In the genomic region with DNA sequence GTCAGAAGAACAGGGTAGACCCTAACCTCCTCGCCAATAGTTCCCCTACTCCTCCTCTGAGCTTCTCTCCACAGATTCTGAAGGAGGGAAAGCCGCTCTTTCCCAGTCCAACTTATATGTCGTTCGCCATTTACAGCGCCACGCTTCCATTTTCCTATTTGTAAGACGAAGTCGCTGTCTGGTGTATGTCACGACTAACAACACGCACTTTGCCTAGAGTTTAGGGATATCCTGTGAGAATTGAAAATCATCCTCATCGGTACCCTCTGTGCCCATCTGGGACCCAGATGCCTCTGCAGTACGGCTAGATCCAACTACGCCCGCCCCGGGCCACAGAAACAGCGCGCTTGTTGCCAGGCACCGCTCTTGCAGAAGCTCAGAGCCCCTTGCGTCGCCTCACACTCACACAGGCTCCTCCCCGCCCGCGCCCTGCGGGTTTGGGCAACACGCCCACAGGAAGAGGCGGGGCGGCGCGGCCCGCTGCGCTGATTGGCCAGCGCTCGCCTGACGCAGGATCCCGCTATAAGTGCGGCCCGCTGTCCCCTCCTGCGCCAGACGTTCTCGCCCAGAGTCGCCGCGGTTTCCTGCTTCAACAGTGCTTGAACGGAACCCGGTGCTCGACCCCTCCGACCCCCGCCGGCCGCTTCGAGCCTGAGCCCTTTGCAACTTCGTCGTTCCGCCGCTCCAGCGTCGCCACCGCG, we compare ENCODE assay signal across 8 mouse cellular contexts. TPM values are rescaled to one million over a fixed set of nuclear protein-coding genes. Genes with fewer than 3 reads are reported as not detected.
DNase-seq lines count a peak whose midpoint lies in the region; ATAC-seq and TF ChIP-seq lines count a peak whose summit lies in the region.

No protein-coding gene starts in this region.

- peak; percentile 98 for TF ChIP-seq POLR2A in heart, adult 2 months (IDR thresholded peaks at IDR 0.05; ENCODE audit: insufficient read depth, low read depth, low read length)

- peaks cover 39% of the 10 kb centered on the region for H3K4me1 ChIP-seq in embryonic facial prominence, embryonic 13.5 days
- H3K4me1 ChIP-seq in heart, adult 2 months (ENCODE audit: control insufficient read depth, insufficient read depth, low read length): peaks cover 20% of the 10 kb centered on the region
- H3K4me1 ChIP-seq in limb, embryonic 13.5 days: peaks cover 32% of the 10 kb centered on the region
- H3K4me1 ChIP-seq in midbrain, embryonic 16.5 days (ENCODE audit: control insufficient read depth, insufficient read depth, low read length): peaks cover 19% of the 10 kb centered on the region

- H3K27ac ChIP-seq in embryonic facial prominence, embryonic 13.5 days: peak overlapping the region; percentile 98
- H3K27ac ChIP-seq in heart, adult 2 months: peak overlapping the region; percentile 97
- peak overlapping the region; percentile 97 for H3K27ac ChIP-seq in limb, embryonic 13.5 days
- H3K27ac ChIP-seq in midbrain, embryonic 16.5 days (ENCODE audit: low read length): peak overlapping the region; percentile 91

- under 1% methylated on average over 59 of the region's 59 CpGs for WGBS in embryonic facial prominence, embryonic 13.5 days
- whole genome bisulfite sequencing in heart, adult 2 months: under 1% methylated on average over 59 of the region's 59 CpGs
- under 1% methylated on average over 57 of the region's 59 CpGs for WGBS in limb, embryonic 13.5 days
- WGBS in midbrain, embryonic 16.5 days: under 1% methylated on average over 47 of the region's 59 CpGs

- H3K4me2 ChIP-seq in embryonic facial prominence, embryonic 13.5 days: peak overlapping the region; percentile 93
- peak overlapping the region; percentile 96 for H3K4me2 ChIP-seq in limb, embryonic 13.5 days (replicated peaks)
- peak overlapping the region; percentile 92 for H3K4me2 ChIP-seq in midbrain, embryonic 16.5 days (ENCODE audit: low read length)

- DNase-seq in 3134 (ENCODE audit: extremely low read depth, insufficient read length, low spot score): peak; percentile 100
- DNase-seq in adrenal gland, postnatal 36 days: peak; percentile 97
- DNase-seq in heart, adult 2 months: peak; percentile 98
- peak; percentile 96 for DNase-seq in kidney, adult 8-10 months
- peak; percentile 94 to 98 for DNase-seq in spleen, postnatal 10 days (ENCODE audit: low spot score in 2 of 2)

- H3K27me3 ChIP-seq in embryonic facial prominence, embryonic 13.5 days: no peaks in the 10 kb centered on the region
- no peaks in the 10 kb centered on the region for H3K27me3 ChIP-seq in heart, adult 2 months (ENCODE audit: control insufficient read depth, insufficient read depth, low read length)
- H3K27me3 ChIP-seq in limb, embryonic 13.5 days: no peaks in the 10 kb centered on the region
- no peaks in the 10 kb centered on the region for H3K27me3 ChIP-seq in midbrain, embryonic 16.5 days (ENCODE audit: control insufficient read depth, insufficient read depth, low read depth, low read length)

- no peaks in the 10 kb centered on the region for H3K9me3 ChIP-seq in embryonic facial prominence, embryonic 13.5 days
- H3K9me3 ChIP-seq in limb, embryonic 13.5 days: no peaks in the 10 kb centered on the region
- H3K9me3 ChIP-seq in midbrain, embryonic 16.5 days (replicated peaks; ENCODE audit: control insufficient read depth, low read length, poor library complexity, severe bottlenecking): no peaks in the 10 kb centered on the region

- peaks cover 30% of the 10 kb centered on the region for H3K36me3 ChIP-seq in embryonic facial prominence, embryonic 13.5 days
- peaks cover 10% of the 10 kb centered on the region for H3K36me3 ChIP-seq in heart, adult 2 months (ENCODE audit: control insufficient read depth, insufficient read depth, low read length)
- H3K36me3 ChIP-seq in limb, embryonic 13.5 days: peaks cover 22% of the 10 kb centered on the region
- H3K36me3 ChIP-seq in midbrain, embryonic 16.5 days (ENCODE audit: control insufficient read depth, insufficient read depth, low read length): peaks cover 11% of the 10 kb centered on the region

- TF ChIP-seq EP300 in heart, adult 2 months (IDR thresholded peaks at IDR 0.05; ENCODE audit: insufficient read depth, low read depth, low read length): 0 out of 2 replicates have a peak, but pooled peaks have one; percentile 56

- 0 out of 2 replicates have a peak, but pooled peaks cover 1% of the 10 kb centered on the region for H3K79me2 ChIP-seq in heart, adult 2 months (replicated peaks; ENCODE audit: control insufficient read depth, insufficient read depth, low read length)

- peak overlapping the region; percentile 94 for H3K9ac ChIP-seq in embryonic facial prominence, embryonic 13.5 days
- H3K9ac ChIP-seq in heart, adult 2 months (ENCODE audit: low read depth, low read length): peak overlapping the region; percentile 99
- peak overlapping the region; percentile 91 for H3K9ac ChIP-seq in limb, embryonic 13.5 days
- H3K9ac ChIP-seq in midbrain, embryonic 16.5 days (ENCODE audit: low read depth, low read length): peak overlapping the region; percentile 88

- intact Hi-C loops in heart, adult 2 months (cut with DNase I): no loop called here

- peak overlapping the region; percentile 93 for H3K4me3 ChIP-seq in embryonic facial prominence, embryonic 13.5 days
- peak overlapping the region; percentile 98 for H3K4me3 ChIP-seq in heart, adult 2 months
- peak overlapping the region; percentile 90 for H3K4me3 ChIP-seq in limb, embryonic 13.5 days
- H3K4me3 ChIP-seq in midbrain, embryonic 16.5 days (ENCODE audit: low read depth, low read length): peak overlapping the region; percentile 96

- no peak; the same call in 1 of the 2 replicates for TF ChIP-seq CTCF in heart, adult 2 months (IDR thresholded peaks at IDR 0.05)

- peak; percentile 99 for ATAC-seq in embryonic facial prominence, embryonic 13.5 days (ENCODE audit: insufficient number of reproducible peaks, insufficient read depth, low FRiP score, low TSS enrichment, low read depth)
- peak; percentile 97 for ATAC-seq in limb, embryonic 13.5 days (ENCODE audit: low FRiP score, low read depth)
- ATAC-seq in midbrain, embryonic 16.5 days: peak; percentile 98

RNA-seq across cellular contexts. Expression of a gene that starts 1.9 kb away (rescaled TPM):
- 1,000 to 10,000 TPM; 2,852 to 3,273 TPM for total RNA-seq in adrenal gland, postnatal 36 days (2021)
- 1,553 and 1,793 TPM in 2 replicates for polyA plus RNA-seq in embryonic facial prominence, embryonic 13.5 days (2015; fragmentation: Nextera tagmentation; extraction: Ambion mirVana)
- 1,000 to 10,000 TPM; 2,956 to 3,430 TPM for total RNA-seq in heart, adult 2 months (2021)
- 2,611 and 2,797 TPM in 2 replicates for polyA plus RNA-seq in heart, adult 2 months (2012; rRNA removed)
- polyA plus RNA-seq in limb, embryonic 13.5 days (2015; fragmentation: Nextera tagmentation; extraction: Ambion mirVana): 1,470 and 1,484 TPM in 2 replicates
- polyA plus RNA-seq in midbrain, embryonic 16.5 days (2015; fragmentation: Nextera tagmentation; extraction: Ambion mirVana): 1,587 and 1,694 TPM in 2 replicates

RNA-seq across cellular contexts. Expression of a gene that starts 19.1 kb away (rescaled TPM):
- total RNA-seq in adrenal gland, postnatal 36 days (2021): under 1 TPM; 0.16 to 0.36 TPM
- polyA plus RNA-seq in embryonic facial prominence, embryonic 13.5 days (2015; fragmentation: Nextera tagmentation; extraction: Ambion mirVana): 0.73 and 0.98 TPM in 2 replicates
- under 1 TPM; 0.10 to 0.11 TPM for total RNA-seq in heart, adult 2 months (2021)
- polyA plus RNA-seq in heart, adult 2 months (2012; rRNA removed): 0.45 and 0.47 TPM in 2 replicates
- polyA plus RNA-seq in limb, embryonic 13.5 days (2015; fragmentation: Nextera tagmentation; extraction: Ambion mirVana): 2.0 and 2.1 TPM in 2 replicates
- 2.9 TPM in 2 replicates for polyA plus RNA-seq in midbrain, embryonic 16.5 days (2015; fragmentation: Nextera tagmentation; extraction: Ambion mirVana)

RNA-seq across cellular contexts. Expression of a gene that starts 19.2 kb away (rescaled TPM):
- 1 to 10 TPM; 5.6 to 6.6 TPM for total RNA-seq in adrenal gland, postnatal 36 days (2021)
- 42.0 and 43.3 TPM in 2 replicates for polyA plus RNA-seq in embryonic facial prominence, embryonic 13.5 days (2015; fragmentation: Nextera tagmentation; extraction: Ambion mirVana)
- 1 to 10 TPM; 5.9 to 6.5 TPM for total RNA-seq in heart, adult 2 months (2021)
- polyA plus RNA-seq in heart, adult 2 months (2012; rRNA removed): 11.1 and 14.2 TPM in 2 replicates
- 40.6 and 45.2 TPM in 2 replicates for polyA plus RNA-seq in limb, embryonic 13.5 days (2015; fragmentation: Nextera tagmentation; extraction: Ambion mirVana)
- 21.4 and 21.8 TPM in 2 replicates for polyA plus RNA-seq in midbrain, embryonic 16.5 days (2015; fragmentation: Nextera tagmentation; extraction: Ambion mirVana)

RNA-seq across cellular contexts. Expression of a gene that starts 59.1 kb away (rescaled TPM):
- 10 to 100 TPM in 1 of 2 experiments, 1 to 10 TPM in 1; 9.4 to 23.4 TPM for total RNA-seq in adrenal gland, postnatal 36 days (2021)
- 8.6 and 10.0 TPM in 2 replicates for polyA plus RNA-seq in embryonic facial prominence, embryonic 13.5 days (2015; fragmentation: Nextera tagmentation; extraction: Ambion mirVana)
- 10 to 100 TPM; 29.7 to 33.7 TPM for total RNA-seq in heart, adult 2 months (2021)
- 104 and 135 TPM in 2 replicates for polyA plus RNA-seq in heart, adult 2 months (2012; rRNA removed)
- 10.0 and 10.8 TPM in 2 replicates for polyA plus RNA-seq in limb, embryonic 13.5 days (2015; fragmentation: Nextera tagmentation; extraction: Ambion mirVana)
- polyA plus RNA-seq in midbrain, embryonic 16.5 days (2015; fragmentation: Nextera tagmentation; extraction: Ambion mirVana): 31.6 and 38.2 TPM in 2 replicates

Comparison
In these comparisons a context has a peak if more than half of its experiments do, and no peak if none do; other contexts are left out.
1. Peak in every context shown above with its lines: DNase-seq, ATAC-seq, H3K4me3 ChIP-seq and H3K27ac ChIP-seq.